Mouse (Mus musculus): Measurements from ENCODE around the gene Gins2.

DNA sequence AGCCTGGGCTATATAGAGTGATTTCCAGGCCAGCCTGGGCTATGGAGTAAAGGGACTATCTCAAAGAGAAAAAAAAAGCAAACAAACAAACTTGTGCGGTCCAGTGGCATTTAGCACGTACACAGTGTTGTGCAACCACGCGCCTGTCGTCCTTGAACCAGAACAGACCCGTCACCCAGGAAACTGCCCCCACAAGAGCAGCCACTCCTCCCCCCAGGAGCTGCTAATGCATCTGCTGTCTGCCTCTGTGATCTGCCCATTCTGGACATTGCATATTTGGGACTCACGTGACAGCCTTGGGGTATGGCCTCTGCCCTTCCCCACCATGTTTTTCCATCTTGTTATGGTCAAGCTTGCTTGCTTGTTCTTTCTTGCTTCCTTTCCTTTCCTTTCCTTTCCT lies 59.9 kb downstream of the Gins2 start:
- TF ChIP-seq GATA1 (IDR thresholded peaks at IDR 0.05; ENCODE audit: borderline replicate concordance, low read length) (no peak), FLI1 (IDR thresholded peaks at IDR 0.05; ENCODE audit: low read length) (no peak)

Data from megakaryocyte, embryonic 14.5 days (primary cell).